Mouse (Mus musculus): ENCODE results near the gene Nlrp1b. TPM values are rescaled to one million over a fixed set of nuclear protein-coding genes. Genes with fewer than 3 reads are reported as not detected.

Gene Nlrp1b
- polyA plus RNA-seq (2017; shearing (Covaris generic)) = 1 to 10 TPM; 2.9 to 4.7 TPM

GRCm38 (mm10) chr11:71230684-71231480 is at the start of gene Nlrp1b:
Gene Nlrp1b, minus strand, starts transcription at chr11:71230733.

GRCm38 (mm10) chr11:71144661-71145060 is 85.9 kb downstream of the Nlrp1b start, which contains the start of gene Nlrp1a:
Gene Nlrp1a, minus strand, starts transcription at chr11:71144704.

Other genes starting within 250 kb of the Nlrp1b start
- gene C1qbp, start 247.7 kb downstream of the Nlrp1b start, polyA plus RNA-seq (2017; shearing (Covaris generic)) = 100 to 1,000 TPM; 103 to 126 TPM
- 10 to 100 TPM; 18.9 to 29.7 TPM for gene Dhx33, start 226.3 kb downstream of the Nlrp1b start, polyA plus RNA-seq (2017; shearing (Covaris generic))
- 10 to 100 TPM; 33.2 to 53.7 TPM for gene Mis12, start 211.1 kb downstream of the Nlrp1b start, polyA plus RNA-seq (2017; shearing (Covaris generic))
- gene Derl2, start 210.9 kb downstream of the Nlrp1b start, polyA plus RNA-seq (2017; shearing (Covaris generic)) = 10 to 100 TPM; 73.5 to 96.0 TPM
- 10 to 100 TPM in 1 of 2 experiments, 1 to 10 TPM in 1; 7.5 to 26.8 TPM for gene 6330403K07Rik, start 197.2 kb downstream of the Nlrp1b start, polyA plus RNA-seq (2017; shearing (Covaris generic))
- under 1 TPM in 1 of 2 experiments, not detected in 1; 0.70 TPM for gene Nlrp1a, start 86.0 kb downstream of the Nlrp1b start, polyA plus RNA-seq (2017; shearing (Covaris generic))